Mouse (Mus musculus) brain, embryonic 14.5 days (tissue): ENCODE measurements around the gene Mgat2.

Experiments
- CTCF ChIP-seq: fragments of 200-500 bp; IDR thresholded peaks from 2 replicates; pipeline ENCODE4 v1.5.1; 2012; ENCODE audit warnings: inconsistent platforms, mild to moderate bottlenecking, moderate library complexity, borderline replicate concordance; ENCODE audit not compliant: insufficient read depth, insufficient read length; ENCODE audit errors: extremely low read depth
- POLR2A ChIP-seq: fragments of 200-500 bp; IDR thresholded peaks from 2 replicates; pipeline ENCODE4 v1.6.1; 2012; ENCODE audit warnings: mild to moderate bottlenecking, inconsistent platforms, borderline replicate concordance; ENCODE audit not compliant: poor library complexity, insufficient read depth, insufficient read length, severe bottlenecking; ENCODE audit errors: extremely low read depth

DNA sequence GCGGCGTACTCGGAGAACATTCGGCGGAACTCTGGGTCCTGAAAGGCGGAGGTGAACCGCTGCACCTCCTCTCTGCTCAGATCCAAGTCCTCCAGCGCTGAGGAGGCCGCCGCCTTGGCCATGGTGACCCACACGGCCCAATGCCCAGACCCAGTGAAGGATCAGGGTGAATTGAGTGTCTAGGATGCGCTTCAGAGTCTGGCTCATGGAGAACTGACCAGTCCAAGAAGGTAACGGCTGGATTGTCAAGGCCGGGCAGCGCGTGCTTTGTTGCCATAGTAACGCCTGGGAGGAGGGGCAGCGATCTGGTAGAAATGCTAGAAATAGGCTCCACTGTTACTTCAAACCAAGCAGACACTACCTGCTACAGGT lies 14.2 kb downstream of the Mgat2 start, which contains the start of gene Dnaaf2:
- no peak for TF ChIP-seq CTCF
- no peak for TF ChIP-seq POLR2A
